Mouse (Mus musculus) cortical plate, adult 2 months (tissue): ENCODE measurements at regions not wholly inside any gene's neighbourhood (a gene's known extent, or its start where the extent isn't known, plus 50 kb on each side); places are given as distances from the start of the nearest gene placed in this dataset.

ENCODE experiments used
- H3K27ac ChIP-seq: fragments of 200-500 bp; 2 replicates; pipeline ENCODE4 v1.5.1; 2012; ENCODE audit warnings: low read length, control low read depth, inconsistent platforms; ENCODE audit not compliant: insufficient read depth
- H3K4me1 ChIP-seq: fragments of 200-500 bp; 2 replicates; pipeline ENCODE4 v1.6.1; 2011; ENCODE audit warnings: low read length; ENCODE audit not compliant: control insufficient read depth, insufficient read depth
- H3K4me3 ChIP-seq: fragments of 200-500 bp; 2 replicates; pipeline ENCODE4 v1.5.1; 2011; ENCODE audit warnings: mild to moderate bottlenecking, low read length, control low read depth; ENCODE audit not compliant: insufficient read depth
- CTCF ChIP-seq: fragments of 200-500 bp; IDR thresholded peaks from 2 replicates; pipeline ENCODE4 v1.5.1; 2011; ENCODE audit warnings: mild to moderate bottlenecking, control low read depth, low read length; ENCODE audit not compliant: insufficient read depth; ENCODE audit errors: extremely low read depth
- POLR2A ChIP-seq: fragments of 200-500 bp; IDR thresholded peaks from 2 replicates; pipeline ENCODE4 v1.6.1; 2011; ENCODE audit warnings: mild to moderate bottlenecking, low read length, control low read depth; ENCODE audit not compliant: insufficient read depth; ENCODE audit errors: extremely low read depth

DNA sequence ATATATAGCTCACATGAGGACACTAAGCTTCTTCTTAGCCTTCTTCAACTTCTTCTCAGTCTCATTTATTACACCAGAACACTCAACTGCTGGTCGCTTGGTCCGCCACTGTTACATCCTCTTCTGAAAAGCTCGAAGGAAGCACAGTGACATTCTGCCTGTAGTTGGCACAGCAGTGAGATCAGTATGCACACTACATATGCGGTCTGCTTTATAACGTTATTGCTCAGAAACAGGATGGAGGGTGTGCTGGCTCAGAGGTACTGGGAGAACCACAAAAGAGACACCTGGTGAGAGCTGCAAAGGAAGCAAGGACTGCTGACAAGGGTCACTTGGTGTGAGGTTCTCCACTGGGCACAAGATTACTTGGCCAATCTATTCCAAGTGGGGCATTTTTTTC is 179.5 kb downstream of the Ets1 start:
- Histone ChIP-seq H3K4me3 (no peak overlapping the region), H3K4me1 (no peaks in the 10 kb centered on the region), H3K27ac (no peak overlapping the region)
- no peak for TF ChIP-seq POLR2A
- TF ChIP-seq CTCF: no peak

DNA sequence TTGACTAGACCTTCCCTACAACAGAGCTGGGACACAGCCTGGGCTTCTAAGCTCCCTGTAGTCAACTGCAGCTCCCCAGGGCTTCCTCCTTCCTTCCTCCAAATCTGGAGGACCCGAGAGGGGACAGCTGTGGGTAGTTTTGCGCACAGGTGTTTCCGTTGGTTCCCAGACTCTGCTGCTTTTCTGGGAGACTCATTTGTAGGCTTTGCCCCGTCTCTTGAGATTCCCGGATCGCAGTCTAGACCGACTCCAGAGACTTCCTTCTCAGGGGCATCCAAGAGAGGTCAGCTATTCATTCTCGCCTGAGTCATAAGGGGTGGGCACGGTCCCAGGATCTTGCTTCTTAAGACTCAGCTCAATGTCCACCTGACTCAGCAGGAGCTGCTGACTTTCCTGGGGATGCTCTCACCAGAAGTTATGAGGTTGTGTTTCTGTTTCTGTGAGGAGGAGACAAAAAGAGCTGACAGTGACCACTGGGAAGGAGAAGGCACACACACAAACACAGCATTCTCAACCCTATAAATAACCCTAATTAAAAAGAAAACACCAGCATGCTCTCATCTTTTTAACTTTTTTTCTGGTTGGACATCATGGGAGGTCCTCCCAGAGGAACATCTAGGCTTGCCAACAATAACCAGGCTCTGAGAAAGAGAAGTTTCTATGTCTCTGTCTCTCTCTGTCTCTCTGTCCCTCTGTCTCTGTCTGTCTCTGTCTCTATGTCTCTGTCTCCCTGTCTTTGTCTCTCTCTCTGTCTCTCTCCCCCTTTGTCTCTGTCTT is 180.8 kb downstream of the Ets1 start:
- H3K4me1 ChIP-seq: no peaks in the 10 kb centered on the region
- TF ChIP-seq POLR2A (no peak), CTCF (no peak)
- H3K4me3 ChIP-seq: no peak overlapping the region
- no peak overlapping the region for H3K27ac ChIP-seq

DNA sequence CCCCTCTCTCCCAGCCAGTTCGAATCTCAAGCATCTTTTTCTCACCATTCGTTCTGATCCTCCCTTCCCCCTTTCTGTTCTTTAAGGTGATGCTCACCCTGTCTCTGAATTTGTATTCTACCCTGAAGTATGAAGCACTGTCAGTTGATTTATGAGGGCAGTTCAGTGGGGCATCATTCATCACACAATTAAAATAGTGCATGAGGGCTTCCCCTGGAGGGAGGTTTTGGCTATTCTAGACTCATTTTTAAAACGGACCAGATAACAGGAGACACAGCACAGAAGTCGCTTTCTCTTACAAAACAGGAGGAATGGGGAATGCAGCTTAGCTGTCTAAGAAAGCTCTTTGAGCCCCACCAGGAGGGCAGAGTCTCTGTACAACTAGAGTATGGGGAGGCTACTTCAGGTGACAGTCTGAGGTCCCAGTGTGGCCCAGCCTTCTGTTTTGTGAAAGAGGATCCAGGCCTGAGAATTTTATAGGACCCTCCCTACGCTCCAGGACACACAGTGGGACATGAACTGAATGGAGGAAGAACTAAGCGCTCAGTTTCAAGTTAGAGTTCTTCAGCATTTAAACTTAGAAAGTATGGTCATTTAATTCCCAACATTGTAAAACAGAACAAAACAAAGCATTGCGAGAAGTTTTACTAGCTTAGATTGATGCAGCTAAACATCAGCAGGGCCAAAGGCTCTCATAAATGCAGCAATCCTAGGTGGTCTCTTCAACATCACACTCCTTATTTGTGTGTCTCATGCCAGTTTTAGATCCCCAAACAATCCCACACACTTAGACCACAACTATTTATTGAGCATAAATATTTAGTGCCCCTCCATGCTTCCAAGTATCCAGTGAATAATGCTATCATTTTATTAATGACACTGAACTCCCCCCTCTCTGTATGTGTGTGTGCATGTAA is 181.7 kb downstream of the Ets1 start:
- Histone ChIP-seq H3K27ac (no peak overlapping the region), H3K4me1 (no peaks in the 10 kb centered on the region), H3K4me3 (no peak overlapping the region)
- no peak for TF ChIP-seq CTCF
- TF ChIP-seq POLR2A: no peak

DNA sequence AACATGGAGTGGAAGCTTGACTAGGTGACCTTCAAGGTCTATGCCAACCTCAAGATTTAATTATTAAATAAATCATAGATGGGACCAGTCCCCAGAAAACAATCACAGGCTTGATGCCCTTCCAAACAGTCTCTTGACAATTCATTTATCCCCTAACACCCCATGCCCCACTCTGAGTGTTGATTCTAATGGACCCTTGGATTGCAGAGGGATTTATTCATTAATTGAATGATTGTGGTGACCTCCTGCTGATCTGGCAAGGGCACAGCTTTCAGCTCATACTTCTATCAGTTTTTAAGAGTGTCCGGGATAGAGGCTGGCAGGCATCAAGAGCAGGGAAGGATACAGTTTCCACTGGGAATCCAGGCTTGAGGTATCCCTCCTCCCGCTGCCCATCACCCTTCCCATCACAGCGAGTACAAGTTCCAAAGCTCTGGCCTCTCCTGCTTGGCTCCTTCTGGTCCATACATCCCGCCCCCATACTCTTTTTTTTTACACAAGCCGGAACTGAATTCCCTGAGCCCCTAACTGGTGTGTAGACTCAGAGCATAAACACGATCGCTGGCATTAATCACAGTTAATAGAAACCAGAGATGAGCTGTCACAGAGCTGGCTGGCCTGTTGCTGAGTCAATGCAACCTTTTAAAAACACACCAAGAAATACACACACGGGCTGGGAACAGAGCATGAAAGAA is 187.6 kb downstream of the Ets1 start:
- TF ChIP-seq CTCF (no peak), POLR2A (no peak)
- Histone ChIP-seq H3K4me3 (no peak overlapping the region), H3K4me1 (no peaks in the 10 kb centered on the region), H3K27ac (no peak overlapping the region)

DNA sequence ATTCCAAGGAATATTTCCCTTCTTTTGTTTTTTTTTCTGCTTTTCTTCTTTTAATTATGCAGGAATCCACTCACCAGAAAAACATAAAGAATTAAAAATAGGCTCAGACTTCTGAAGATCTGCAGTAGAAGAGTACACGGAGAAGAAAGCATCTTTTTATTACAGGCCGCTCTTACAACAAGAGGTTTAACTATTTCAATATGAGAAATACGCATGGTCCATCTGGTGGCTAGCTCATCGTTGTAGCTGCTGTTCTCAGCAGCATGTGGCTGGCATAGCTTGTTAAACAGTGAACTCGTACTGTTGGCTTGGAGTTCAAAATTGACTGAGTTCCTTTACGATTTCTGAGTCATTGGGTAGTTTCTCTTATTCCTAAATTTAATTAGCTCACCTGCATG is 188.1 kb downstream of the Ets1 start:
- Histone ChIP-seq H3K4me1 (no peaks in the 10 kb centered on the region), H3K27ac (no peak overlapping the region), H3K4me3 (no peak overlapping the region)
- TF ChIP-seq CTCF (no peak), POLR2A (no peak)

DNA sequence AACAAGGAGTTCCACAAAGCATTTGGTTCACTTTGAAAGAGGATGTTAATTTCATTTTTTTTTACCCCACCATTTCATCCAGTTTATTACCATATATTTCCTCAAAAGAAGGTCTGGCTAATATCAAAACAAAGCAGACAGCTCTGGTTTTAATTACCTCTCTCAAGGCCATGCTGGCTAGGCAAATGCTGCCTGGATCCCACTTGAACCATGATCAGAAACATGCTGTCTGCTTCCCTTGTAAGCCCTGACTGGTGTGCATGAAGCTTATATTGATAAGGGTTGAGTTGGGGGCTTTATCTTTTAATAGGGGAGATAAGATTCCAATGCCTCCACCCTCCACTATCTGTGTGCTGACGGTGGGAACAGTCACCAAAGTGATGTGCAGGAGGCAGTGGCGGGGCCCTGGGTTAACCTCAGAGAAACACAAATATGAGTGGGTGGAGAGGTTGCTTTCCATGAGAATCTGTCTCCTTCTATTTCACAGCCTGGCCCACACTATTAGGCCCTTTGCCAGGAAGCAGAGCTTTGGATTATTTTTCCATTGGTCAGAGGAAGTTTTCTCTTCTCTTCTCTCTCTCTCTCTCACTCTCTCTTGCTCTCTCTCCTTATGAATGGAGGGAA is 194.4 kb downstream of the Ets1 start:
- H3K4me1 ChIP-seq: no peaks in the 10 kb centered on the region
- H3K27ac ChIP-seq: no peak overlapping the region
- H3K4me3 ChIP-seq: no peak overlapping the region
- TF ChIP-seq CTCF (no peak), POLR2A (no peak)

DNA sequence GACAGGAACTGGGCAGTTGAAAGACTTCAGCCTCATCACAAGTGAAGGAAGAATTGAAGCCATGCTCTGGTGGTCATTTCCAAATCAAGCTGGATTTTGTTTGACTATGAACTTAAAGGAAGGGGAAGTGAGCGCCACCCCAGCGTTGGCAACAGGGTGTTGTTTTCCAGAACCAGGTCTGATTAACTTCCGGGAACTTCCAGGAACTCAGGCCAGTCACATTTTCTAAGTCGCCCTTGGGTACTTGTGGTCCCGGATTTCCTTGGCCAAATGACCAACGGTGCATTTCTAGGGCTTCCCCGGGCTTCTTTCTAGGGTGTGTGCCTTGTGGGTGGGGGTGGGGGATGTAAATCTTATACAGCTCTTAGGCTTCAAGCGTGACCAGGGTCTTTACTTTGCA is 197.4 kb downstream of the Ets1 start:
- Histone ChIP-seq H3K27ac (no peak overlapping the region), H3K4me3 (no peak overlapping the region), H3K4me1 (no peaks in the 10 kb centered on the region)
- TF ChIP-seq POLR2A (no peak), CTCF (no peak)

DNA sequence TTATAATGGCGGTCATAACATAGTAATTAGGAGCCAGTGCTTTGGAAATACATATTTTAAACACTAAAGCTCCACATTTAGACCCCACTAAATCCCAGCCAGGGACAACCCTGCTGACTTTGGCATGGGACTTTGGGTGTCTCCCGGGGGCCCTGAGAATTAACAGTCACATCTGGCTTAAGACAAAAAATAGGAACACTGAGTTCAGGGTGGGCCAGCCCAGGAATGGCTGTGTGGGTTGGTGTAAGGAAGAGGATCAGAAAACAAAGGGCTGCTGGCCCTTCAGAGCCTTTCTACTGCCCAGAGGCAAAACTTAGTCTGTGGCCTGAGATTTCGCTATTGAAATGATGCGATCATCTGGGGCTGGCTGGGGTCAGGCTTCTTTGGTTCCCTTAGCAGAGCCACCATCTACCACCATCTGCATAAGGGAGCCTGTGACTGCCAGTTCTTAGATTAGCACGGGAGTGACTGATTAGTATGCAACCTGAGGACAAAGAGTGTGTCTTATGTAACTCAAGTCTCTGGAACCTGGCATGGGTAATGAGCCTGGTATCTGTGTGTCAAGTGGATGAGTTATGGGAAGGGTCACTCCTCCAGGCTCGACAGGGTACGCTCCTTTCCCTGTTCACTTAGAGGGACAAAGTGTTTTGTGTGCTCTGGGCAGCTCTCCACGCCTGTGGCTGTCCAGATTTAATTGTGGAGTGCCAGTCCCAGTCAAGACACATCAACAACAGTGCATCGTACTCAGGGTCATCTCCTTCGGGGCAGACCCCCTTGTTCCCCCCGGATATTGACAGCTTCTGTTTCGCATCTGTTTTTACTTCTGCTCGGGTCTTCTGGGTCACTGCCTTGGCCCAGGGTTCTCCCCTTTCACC is 199.0 kb downstream of the Ets1 start:
- Histone ChIP-seq H3K27ac (no peak overlapping the region), H3K4me3 (no peak overlapping the region), H3K4me1 (no peaks in the 10 kb centered on the region)
- TF ChIP-seq CTCF (no peak), POLR2A (no peak)

DNA sequence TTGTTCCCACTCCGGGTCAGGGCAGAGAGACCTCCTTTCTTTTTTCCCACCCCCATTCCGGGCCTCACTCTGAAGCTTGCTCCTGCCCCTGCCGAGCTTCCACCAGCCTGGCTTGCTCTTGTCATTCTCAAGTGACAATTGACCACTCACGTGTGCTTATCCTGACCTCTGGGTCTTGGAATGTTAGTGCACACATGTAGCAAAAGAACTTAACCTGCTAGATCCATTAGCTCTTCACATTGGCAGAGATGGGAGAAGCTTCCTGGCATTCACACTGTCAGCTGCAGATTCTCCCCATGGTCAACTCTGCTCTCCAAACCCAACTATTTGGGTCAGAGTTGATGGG is 199.6 kb downstream of the Ets1 start:
- no peaks in the 10 kb centered on the region for H3K4me1 ChIP-seq
- no peak overlapping the region for H3K27ac ChIP-seq
- no peak overlapping the region for H3K4me3 ChIP-seq
- TF ChIP-seq CTCF: no peak
- TF ChIP-seq POLR2A: no peak
